29 mouse cellular contexts compared by ENCODE assay signal in genomic region chr7:26054885-26055630, GRCm38 (mm10). TPM values are rescaled to one million over a fixed set of nuclear protein-coding genes. Genes with fewer than 3 reads are reported as not detected.
"Had no signal": no experiment of that assay in that cellular context is flagged by ENCODE, and none has a peak within 500 bp of the region (broad histone marks: within the 10 kb centered on the region; RNA-seq: fewer than 3 reads in every experiment).

No protein-coding gene starts in this region.

RNA-seq across cellular contexts. Expression of gene Cyp2b13, which starts 6.2 kb away (rescaled TPM):
- total RNA-seq: gastrocnemius, adult 2 months; gastrocnemius, postnatal 10 days; gastrocnemius, postnatal 25 days; gastrocnemius, postnatal 4 days; heart, postnatal 10 days; heart, postnatal 25 days; layer of hippocampus, adult 2 months; layer of hippocampus, postnatal 10 days; layer of hippocampus, postnatal 25 days; left cerebral cortex, adult 2 months; left cerebral cortex, postnatal 14 days; left cerebral cortex, postnatal 36 days had no signal
- polyA plus RNA-seq: frontal cortex, adult 2 months; heart, embryonic 10.5 days; heart, embryonic 12.5 days; heart, embryonic 14.5 days; heart, embryonic 16.5 days; hindbrain, embryonic 10.5 days; hindbrain, embryonic 12.5 days; hindbrain, embryonic 14.5 days; hindbrain, embryonic 16.5 days; inflammation-experienced regulatory T-cells, adult 6 months; intestine, embryonic 15.5 days; intestine, postnatal 0 days; kidney, embryonic 14.5 days; kidney, embryonic 16.5 days; limb, embryonic 10.5 days; limb, embryonic 12.5 days; limb, embryonic 14.5 days had no signal
